8 mouse cellular contexts compared by ENCODE assay signal in genomic region chr19:10869241-10869885, GRCm38 (mm10). TPM values are rescaled to one million over a fixed set of nuclear protein-coding genes. Genes with fewer than 3 reads are reported as not detected.
DNase-seq lines count a peak whose midpoint lies in the region; ATAC-seq and TF ChIP-seq lines count a peak whose summit lies in the region.

No protein-coding gene starts in this region.

- 0 out of 2 replicates have a peak, but pooled peaks cover 4% of the 10 kb centered on the region for H3K4me1 ChIP-seq in hindbrain, embryonic 11.5 days (replicated peaks; ENCODE audit: control insufficient read depth, insufficient read depth, low read length)
- H3K4me1 ChIP-seq in lung, embryonic 14.5 days (ENCODE audit: insufficient read depth), result 0 out of 2 replicates have a peak, but pooled peaks cover 7% of the 10 kb centered on the region

- H3K36me3 ChIP-seq in hindbrain, embryonic 11.5 days (ENCODE audit: control insufficient read depth, insufficient read depth, low read length), result peaks cover 10% of the 10 kb centered on the region; the same call in 1 of the 2 replicates
- peaks cover 61% of the 10 kb centered on the region for H3K36me3 ChIP-seq in lung, embryonic 14.5 days (ENCODE audit: insufficient read depth)

- H3K27me3 ChIP-seq in hindbrain, embryonic 11.5 days (ENCODE audit: control insufficient read depth, insufficient read depth, low read length), result no peaks in the 10 kb centered on the region
- no peaks in the 10 kb centered on the region for H3K27me3 ChIP-seq in lung, embryonic 14.5 days (ENCODE audit: insufficient read depth, low read length)

- H3K9me3 ChIP-seq in hindbrain, embryonic 11.5 days (ENCODE audit: control insufficient read depth, low read length), result no peaks in the 10 kb centered on the region
- no peaks in the 10 kb centered on the region for H3K9me3 ChIP-seq in lung, embryonic 14.5 days (ENCODE audit: low read depth, low read length)

- peak overlapping the region; percentile 87 for H3K4me2 ChIP-seq in hindbrain, embryonic 11.5 days (replicated peaks; ENCODE audit: low read depth, low read length)
- peak overlapping the region; percentile 83 for H3K4me2 ChIP-seq in lung, embryonic 14.5 days

- H3K4me3 ChIP-seq in hindbrain, embryonic 11.5 days (ENCODE audit: low read depth, low read length), result peak overlapping the region; percentile 75
- H3K4me3 ChIP-seq in lung, embryonic 14.5 days (ENCODE audit: low read depth, low read length), result peak overlapping the region; percentile 85

- WGBS in hindbrain, embryonic 11.5 days, result under 1% methylated on average over 42 of the region's 43 CpGs
- WGBS in lung, embryonic 14.5 days, result under 1% methylated on average over 43 of the region's 43 CpGs

- peak overlapping the region; percentile 91 for H3K27ac ChIP-seq in hindbrain, embryonic 11.5 days (ENCODE audit: low read depth, low read length)
- peak overlapping the region; percentile 80 for H3K27ac ChIP-seq in lung, embryonic 14.5 days (ENCODE audit: low read depth)

- ATAC-seq in hindbrain, embryonic 11.5 days (ENCODE audit: low FRiP score), result peak; percentile 96
- ATAC-seq in lung, embryonic 14.5 days (ENCODE audit: insufficient read depth), result peak; percentile 95

- TF ChIP-seq CTCF in lung, embryonic 14.5 days (IDR thresholded peaks at IDR 0.05; ENCODE audit: low read depth), result no peak

- H3K9ac ChIP-seq in hindbrain, embryonic 11.5 days (ENCODE audit: low read depth, low read length), result peak overlapping the region; percentile 86
- H3K9ac ChIP-seq in lung, embryonic 14.5 days, result peak overlapping the region; percentile 89

- DNase-seq in NIH3T3 (ENCODE audit: low read depth), result peak; percentile 85
- DNase-seq in cerebellum, adult 9-11 months, result peak; percentile 92
- peak; percentile 70 to 79 for DNase-seq in frontal cortex, postnatal 14 days (ENCODE audit: low spot score in 2 of 2)
- peak; percentile 92 for DNase-seq in hindbrain, embryonic 11.5 days (ENCODE audit: low spot score)
- DNase-seq in layer of hippocampus, adult 9-11 months, result peak; percentile 86
- DNase-seq in lung, embryonic 14.5 days, result peak; percentile 91
- DNase-seq in ovary, postnatal 10 days (ENCODE audit: low spot score), result peak; percentile 67
- DNase-seq in urinary bladder, postnatal 25 days (ENCODE audit: low spot score), result peak; percentile 65

RNA-seq across cellular contexts. Expression of gene Tmem132a, which starts 0.4 kb away (rescaled TPM):
- 56.2 and 61.3 TPM in 2 replicates for polyA plus RNA-seq in hindbrain, embryonic 11.5 days (2014; fragmentation: Nextera tagmentation; extraction: Ambion mirVana)
- 68.7 and 80.2 TPM in 2 replicates for polyA plus RNA-seq in lung, embryonic 14.5 days (2014; fragmentation: Nextera tagmentation; extraction: Ambion mirVana)

RNA-seq across cellular contexts. Expression of gene Tmem109, which starts 12.4 kb away (rescaled TPM):
- polyA plus RNA-seq in hindbrain, embryonic 11.5 days (2014; fragmentation: Nextera tagmentation; extraction: Ambion mirVana), result 44.1 and 44.9 TPM in 2 replicates
- 120 and 122 TPM in 2 replicates for polyA plus RNA-seq in lung, embryonic 14.5 days (2014; fragmentation: Nextera tagmentation; extraction: Ambion mirVana)

RNA-seq across cellular contexts. Expression of gene Prpf19, which starts 25.7 kb away (rescaled TPM):
- 50.4 and 58.6 TPM in 2 replicates for polyA plus RNA-seq in hindbrain, embryonic 11.5 days (2014; fragmentation: Nextera tagmentation; extraction: Ambion mirVana)
- polyA plus RNA-seq in lung, embryonic 14.5 days (2014; fragmentation: Nextera tagmentation; extraction: Ambion mirVana), result 40.7 TPM in 2 replicates

RNA-seq across cellular contexts. Expression of gene Slc15a3, which starts 29.8 kb away (rescaled TPM):
- polyA plus RNA-seq in hindbrain, embryonic 11.5 days (2014; fragmentation: Nextera tagmentation; extraction: Ambion mirVana), result 0.13 and 0.37 TPM in 2 replicates
- polyA plus RNA-seq in lung, embryonic 14.5 days (2014; fragmentation: Nextera tagmentation; extraction: Ambion mirVana), result 0.41 and 0.46 TPM in 2 replicates

RNA-seq across cellular contexts. Expression of gene Cd6, which starts 39.5 kb away (rescaled TPM):
- polyA plus RNA-seq in hindbrain, embryonic 11.5 days (2014; fragmentation: Nextera tagmentation; extraction: Ambion mirVana), result not detected in 2 replicates
- 0.17 TPM in 1 of 2 replicates, not detected in the other for polyA plus RNA-seq in lung, embryonic 14.5 days (2014; fragmentation: Nextera tagmentation; extraction: Ambion mirVana)

Comparison
In these comparisons a context has a peak if more than half of its experiments do, and no peak if none do; other contexts are left out.
1. Peak in every context shown above with its lines: DNase-seq, ATAC-seq, H3K4me3 ChIP-seq and H3K27ac ChIP-seq.